Mouse (Mus musculus): ENCODE data around the gene Tmprss6. TPM values are rescaled to one million over a fixed set of nuclear protein-coding genes. Genes with fewer than 3 reads are reported as not detected.

Gene Tmprss6
- polyA plus RNA-seq, 1 experiment from 2014 or later, result 1.1 TPM

- Histone ChIP-seq H3K4me3 (replicated peaks; ENCODE audit: low read length) (no peak overlapping the region), H3K4me1 (replicated peaks; ENCODE audit: control insufficient read depth, insufficient read depth, low read length) (peaks cover 30% of the 10 kb centered on the region), H3K27me3 (ENCODE audit: control insufficient read depth, insufficient read depth, low read length) (peaks cover 8% of the 10 kb centered on the region), H3K4me2 (replicated peaks) (peak overlapping the region; percentile 8; the same call in 1 of the 2 replicates), H3K9me3 (ENCODE audit: control insufficient read depth, low read length) (no peaks in the 10 kb centered on the region), H3K27ac (no peak overlapping the region), H3K36me3 (replicated peaks; ENCODE audit: control insufficient read depth, insufficient read depth) (no peaks in the 10 kb centered on the region), H3K9ac (0 out of 2 replicates have a peak overlapping the region, but pooled peaks have one; percentile 4)
- DNase-seq (ENCODE audit: low spot score) (peak; percentile 42), ATAC-seq (ENCODE audit: low FRiP score) (no peak)
- WGBS, result 47% methylated on average over 1 of the region's 1 CpGs
Measured at GRCm38 (mm10) chr15:78403896-78404295, 64.5 kb downstream of the Tmprss6 start.

GRCm38 (mm10) chr15:78403301-78403741 lies 65.1 kb downstream of the Tmprss6 start:
- DNase-seq (ENCODE audit: low spot score), result no peak
- ATAC-seq (ENCODE audit: low FRiP score), result no peak
- peak overlapping the region; percentile 8; the same call in 1 of the 2 replicates for H3K4me2 ChIP-seq (replicated peaks)
- H3K36me3 ChIP-seq (replicated peaks; ENCODE audit: control insufficient read depth, insufficient read depth), result no peaks in the 10 kb centered on the region
- 0 out of 2 replicates have a peak, but pooled peaks cover 3% of the 10 kb centered on the region for H3K27me3 ChIP-seq (ENCODE audit: control insufficient read depth, insufficient read depth, low read length)
- H3K9me3 ChIP-seq (ENCODE audit: control insufficient read depth, low read length), result no peaks in the 10 kb centered on the region
- 44% methylated on average over 3 of the region's 3 CpGs for WGBS
- H3K4me3 ChIP-seq (replicated peaks; ENCODE audit: low read length), result no peak overlapping the region
- H3K4me1 ChIP-seq (replicated peaks; ENCODE audit: control insufficient read depth, insufficient read depth, low read length), result peaks cover 30% of the 10 kb centered on the region
- H3K27ac ChIP-seq, result peak overlapping the region; percentile 17; the same call in 1 of the 2 replicates
- 0 out of 2 replicates have a peak overlapping the region, but pooled peaks have one; percentile 4 for H3K9ac ChIP-seq

- no peak for ATAC-seq (ENCODE audit: low FRiP score)
- no peak overlapping the region for H3K4me2 ChIP-seq (replicated peaks)
Measured at GRCm38 (mm10) chr15:78402423-78402822, 66.0 kb downstream of the Tmprss6 start.

GRCm38 (mm10) chr15:78401921-78402320 lies 66.5 kb downstream of the Tmprss6 start:
- ATAC-seq (ENCODE audit: low FRiP score) (no peak), DNase-seq (ENCODE audit: low spot score) (no peak)
- Histone ChIP-seq H3K4me2 (replicated peaks) (no peak overlapping the region), H3K36me3 (replicated peaks; ENCODE audit: control insufficient read depth, insufficient read depth) (no peaks in the 10 kb centered on the region), H3K27me3 (ENCODE audit: control insufficient read depth, insufficient read depth, low read length) (no peaks in the 10 kb centered on the region), H3K9me3 (ENCODE audit: control insufficient read depth, low read length) (no peaks in the 10 kb centered on the region), H3K4me3 (replicated peaks; ENCODE audit: low read length) (no peak overlapping the region), H3K9ac (no peak overlapping the region), H3K27ac (no peak overlapping the region), H3K4me1 (replicated peaks; ENCODE audit: control insufficient read depth, insufficient read depth, low read length) (peaks cover 20% of the 10 kb centered on the region)
- 52% methylated on average over 4 of the region's 4 CpGs for WGBS

More at GRCm38 (mm10) chr15:78402423-78402822, 66.0 kb downstream of the Tmprss6 start:
- H3K4me3 ChIP-seq (replicated peaks; ENCODE audit: low read length), result no peak overlapping the region
- no peaks in the 10 kb centered on the region for H3K9me3 ChIP-seq (ENCODE audit: control insufficient read depth, low read length)
- H3K4me1 ChIP-seq (replicated peaks; ENCODE audit: control insufficient read depth, insufficient read depth, low read length), result peaks cover 25% of the 10 kb centered on the region
- DNase-seq (ENCODE audit: low spot score), result no peak
- no peak overlapping the region for H3K27ac ChIP-seq
- no peaks in the 10 kb centered on the region for H3K36me3 ChIP-seq (replicated peaks; ENCODE audit: control insufficient read depth, insufficient read depth)
- WGBS, result 82% methylated on average over 7 of the region's 7 CpGs
- H3K27me3 ChIP-seq (ENCODE audit: control insufficient read depth, insufficient read depth, low read length), result no peaks in the 10 kb centered on the region
- H3K9ac ChIP-seq, result no peak overlapping the region

- no peak overlapping the region for H3K27ac ChIP-seq
- no peak for ATAC-seq (ENCODE audit: low FRiP score)
- peaks cover 19% of the 10 kb centered on the region; the same call in 1 of the 2 replicates for H3K4me1 ChIP-seq (replicated peaks; ENCODE audit: control insufficient read depth, insufficient read depth, low read length)
Measured at GRCm38 (mm10) chr15:78401345-78401744, 67.1 kb downstream of the Tmprss6 start.

GRCm38 (mm10) chr15:78395478-78395962 lies 72.9 kb downstream of the Tmprss6 start, which contains the start of gene Tex33:
Gene Tex33 (minus strand): TSS chr15:78395912.
- no peak within 1 kb of the TSS for H3K9ac ChIP-seq
- H3K4me3 ChIP-seq (replicated peaks; ENCODE audit: low read length), result no peak within 1 kb of the TSS
- H3K9me3 ChIP-seq (ENCODE audit: control insufficient read depth, low read length), result no peaks in the 10 kb centered on the region
- 83% methylated on average over 8 of the region's 8 CpGs for WGBS
- DNase-seq (ENCODE audit: low spot score), result no peak
- H3K27ac ChIP-seq, result no peak within 1 kb of the TSS
- ATAC-seq (ENCODE audit: low FRiP score), result no peak
- no peak within 1 kb of the TSS for H3K4me2 ChIP-seq (replicated peaks)
- H3K36me3 ChIP-seq (replicated peaks; ENCODE audit: control insufficient read depth, insufficient read depth), result no peaks in the 10 kb centered on the region
- H3K4me1 ChIP-seq (replicated peaks; ENCODE audit: control insufficient read depth, insufficient read depth, low read length), result no peaks in the 10 kb centered on the region
- H3K27me3 ChIP-seq (ENCODE audit: control insufficient read depth, insufficient read depth, low read length), result no peaks in the 10 kb centered on the region

More at GRCm38 (mm10) chr15:78401345-78401744, 67.1 kb downstream of the Tmprss6 start:
- Histone ChIP-seq H3K4me3 (replicated peaks; ENCODE audit: low read length) (no peak overlapping the region), H3K9me3 (ENCODE audit: control insufficient read depth, low read length) (no peaks in the 10 kb centered on the region), H3K27me3 (ENCODE audit: control insufficient read depth, insufficient read depth, low read length) (no peaks in the 10 kb centered on the region), H3K4me2 (replicated peaks) (no peak overlapping the region), H3K9ac (no peak overlapping the region), H3K36me3 (replicated peaks; ENCODE audit: control insufficient read depth, insufficient read depth) (no peaks in the 10 kb centered on the region)
- 72% methylated on average over 6 of the region's 6 CpGs for WGBS
- no peak for DNase-seq (ENCODE audit: low spot score)

GRCm38 (mm10) chr15:78390855-78391254 lies 77.6 kb downstream of the Tmprss6 start:
- Histone ChIP-seq H3K4me2 (replicated peaks) (no peak overlapping the region), H3K9ac (no peak overlapping the region), H3K27ac (no peak overlapping the region), H3K9me3 (ENCODE audit: control insufficient read depth, low read length) (no peaks in the 10 kb centered on the region), H3K36me3 (replicated peaks; ENCODE audit: control insufficient read depth, insufficient read depth) (no peaks in the 10 kb centered on the region), H3K4me1 (replicated peaks; ENCODE audit: control insufficient read depth, insufficient read depth, low read length) (no peaks in the 10 kb centered on the region), H3K4me3 (replicated peaks; ENCODE audit: low read length) (no peak overlapping the region), H3K27me3 (ENCODE audit: control insufficient read depth, insufficient read depth, low read length) (no peaks in the 10 kb centered on the region)
- DNase-seq (ENCODE audit: low spot score) (no peak), ATAC-seq (ENCODE audit: low FRiP score) (no peak)
- WGBS, result 83% methylated on average over 3 of the region's 3 CpGs

Other genes starting within 250 kb of the Tmprss6 start
- gene Ncf4, start 223.8 kb downstream of the Tmprss6 start, polyA plus RNA-seq (2014; fragmentation: Nextera tagmentation; extraction: Ambion mirVana), result 1.5 and 2.7 TPM in 2 replicates
- 0.21 and 0.33 TPM in 2 replicates for gene Csf2rb2, start 162.9 kb downstream of the Tmprss6 start, polyA plus RNA-seq (2014; fragmentation: Nextera tagmentation; extraction: Ambion mirVana)
- gene Csf2rb, start 142.9 kb downstream of the Tmprss6 start, polyA plus RNA-seq (2014; fragmentation: Nextera tagmentation; extraction: Ambion mirVana), result 0.47 and 1.1 TPM in 2 replicates
- gene Tex33, start 72.7 kb downstream of the Tmprss6 start, polyA plus RNA-seq (2014; fragmentation: Nextera tagmentation; extraction: Ambion mirVana), result not detected in 2 replicates
- 21.4 and 23.7 TPM in 2 replicates for gene Tst, start 62.7 kb downstream of the Tmprss6 start, polyA plus RNA-seq (2014; fragmentation: Nextera tagmentation; extraction: Ambion mirVana)
- gene Mpst, start 62.2 kb downstream of the Tmprss6 start, polyA plus RNA-seq (2014; fragmentation: Nextera tagmentation; extraction: Ambion mirVana), result 3.2 and 4.2 TPM in 2 replicates
- 134 and 141 TPM in 2 replicates for gene Kctd17, start 40.1 kb downstream of the Tmprss6 start, polyA plus RNA-seq (2014; fragmentation: Nextera tagmentation; extraction: Ambion mirVana)
- gene Il2rb, start 26.6 kb upstream of the Tmprss6 start, polyA plus RNA-seq (2014; fragmentation: Nextera tagmentation; extraction: Ambion mirVana), result 0.14 and 0.20 TPM in 2 replicates
- 9.5 and 11.0 TPM in 2 replicates for gene C1qtnf6, start 62.8 kb upstream of the Tmprss6 start, polyA plus RNA-seq (2014; fragmentation: Nextera tagmentation; extraction: Ambion mirVana)
- gene Sstr3, start 76.1 kb upstream of the Tmprss6 start, polyA plus RNA-seq (2014; fragmentation: Nextera tagmentation; extraction: Ambion mirVana), result 0.34 and 0.64 TPM in 2 replicates
- gene Rac2, start 104.1 kb upstream of the Tmprss6 start, polyA plus RNA-seq (2014; fragmentation: Nextera tagmentation; extraction: Ambion mirVana), result 6.3 and 8.1 TPM in 2 replicates
- 2.5 and 3.8 TPM in 2 replicates for gene Cyth4, start 128.4 kb upstream of the Tmprss6 start, polyA plus RNA-seq (2014; fragmentation: Nextera tagmentation; extraction: Ambion mirVana)

Measured in hindbrain, embryonic 14.5 days (tissue).